Comparison of ENCODE assay signal across 7 mouse cellular contexts in the genomic region with DNA sequence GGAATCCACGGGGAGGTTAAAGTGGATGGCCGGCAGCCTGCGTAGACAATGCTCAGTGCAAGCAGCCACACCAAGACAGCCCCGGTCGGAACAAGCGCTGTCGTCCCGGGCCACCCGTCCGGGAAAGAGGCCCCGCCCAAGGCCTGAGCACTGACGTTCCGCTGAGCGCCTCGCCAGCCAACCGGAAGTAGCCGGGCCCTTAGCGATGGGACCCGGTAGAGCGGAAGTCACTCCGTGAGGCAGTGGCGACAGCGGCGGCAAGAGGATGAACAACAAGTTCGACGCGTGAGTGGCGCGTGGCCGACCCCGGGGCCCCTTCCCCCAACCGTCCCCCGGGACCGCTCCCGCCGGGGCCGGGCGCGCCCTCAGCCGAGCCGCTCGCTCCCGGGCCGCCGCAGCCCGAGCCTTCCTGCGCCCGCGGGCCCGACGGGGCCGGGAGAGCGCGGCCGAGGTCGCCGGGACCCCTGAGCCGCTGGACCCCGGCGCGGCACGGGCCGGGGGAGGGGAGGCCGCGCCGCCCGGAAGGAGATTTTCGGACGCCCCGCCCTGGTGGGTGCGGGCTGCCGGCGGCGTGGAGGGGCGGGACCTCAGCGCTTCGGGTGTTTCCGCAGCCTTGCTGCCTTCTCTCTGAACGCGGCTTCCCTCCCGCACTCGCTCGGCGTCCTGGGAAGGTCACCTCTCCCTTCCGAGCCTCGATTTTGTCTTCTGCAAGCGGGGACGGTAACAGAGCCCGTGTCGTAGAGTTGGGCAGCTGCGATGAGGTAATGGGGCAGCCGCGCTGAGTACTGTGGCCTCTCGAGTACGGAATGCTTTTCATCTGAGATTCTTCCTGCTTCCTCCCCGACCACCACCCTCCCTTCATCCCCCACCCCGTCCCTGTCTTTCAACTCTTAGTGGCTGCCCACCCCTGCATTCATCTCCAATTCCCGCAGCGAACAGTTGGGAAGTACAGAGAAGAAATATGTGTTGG. TPM values are rescaled to one million over a fixed set of nuclear protein-coding genes. Genes with fewer than 3 reads are reported as not detected.
DNase-seq lines count a peak whose midpoint lies in the region; ATAC-seq lines count a peak whose summit lies in the region.

Gene Eif4e2 (plus strand): TSS at position 180 of the 970 bp plus-strand sequence.

- peak within 1 kb of the TSS; percentile 99 for H3K27ac ChIP-seq in embryonic facial prominence, embryonic 12.5 days
- H3K27ac ChIP-seq in limb, embryonic 11.5 days (replicated peaks; ENCODE audit: low read depth, low read length), result peak within 1 kb of the TSS; percentile 98
- peak within 1 kb of the TSS; percentile 97 for H3K27ac ChIP-seq in midbrain, embryonic 14.5 days (replicated peaks; ENCODE audit: low read depth, low read length)

- H3K4me3 ChIP-seq in embryonic facial prominence, embryonic 12.5 days, result peak within 1 kb of the TSS; percentile 77
- peak within 1 kb of the TSS; percentile 77 for H3K4me3 ChIP-seq in limb, embryonic 11.5 days (ENCODE audit: low read depth, low read length)
- peak within 1 kb of the TSS; percentile 73 for H3K4me3 ChIP-seq in midbrain, embryonic 14.5 days (replicated peaks; ENCODE audit: low read depth, low read length)

- H3K27me3 ChIP-seq in embryonic facial prominence, embryonic 12.5 days, result no peaks in the 10 kb centered on the region
- no peaks in the 10 kb centered on the region; the same call in 1 of the 2 replicates for H3K27me3 ChIP-seq in limb, embryonic 11.5 days (ENCODE audit: control insufficient read depth, insufficient read depth, low read length)
- H3K27me3 ChIP-seq in midbrain, embryonic 14.5 days (ENCODE audit: control insufficient read depth, insufficient read depth, low read length), result no peaks in the 10 kb centered on the region

- peak; percentile 93 for DNase-seq in adrenal gland, postnatal 25 days
- DNase-seq in heart, adult 11 months, result peak; percentile 99
- peak; percentile 91 for DNase-seq in kidney, adult 18-20 months
- peak; percentile 96 for DNase-seq in limb, embryonic 11.5 days (ENCODE audit: low spot score)
- peak; percentile 97 for DNase-seq in midbrain, embryonic 14.5 days
- peak; percentile 88 to 89 for DNase-seq in spleen, adult 18-20 months

- 1% methylated on average over 88 of the region's 99 CpGs for WGBS in embryonic facial prominence, embryonic 12.5 days
- WGBS in limb, embryonic 11.5 days, result under 1% methylated on average over 95 of the region's 99 CpGs
- under 1% methylated on average over 88 of the region's 99 CpGs for WGBS in midbrain, embryonic 14.5 days

- no peaks in the 10 kb centered on the region for H3K9me3 ChIP-seq in embryonic facial prominence, embryonic 12.5 days
- no peaks in the 10 kb centered on the region for H3K9me3 ChIP-seq in limb, embryonic 11.5 days (ENCODE audit: control insufficient read depth, low read length)
- no peaks in the 10 kb centered on the region for H3K9me3 ChIP-seq in midbrain, embryonic 14.5 days (ENCODE audit: control insufficient read depth, low read length)

- H3K4me1 ChIP-seq in embryonic facial prominence, embryonic 12.5 days, result peaks cover 26% of the 10 kb centered on the region
- peaks cover 6% of the 10 kb centered on the region; the same call in 1 of the 2 replicates for H3K4me1 ChIP-seq in limb, embryonic 11.5 days (ENCODE audit: control insufficient read depth, insufficient read depth, low read length)
- H3K4me1 ChIP-seq in midbrain, embryonic 14.5 days (ENCODE audit: control insufficient read depth, insufficient read depth, low read length), result peaks cover 22% of the 10 kb centered on the region

- H3K9ac ChIP-seq in embryonic facial prominence, embryonic 12.5 days, result peak within 1 kb of the TSS; percentile 98
- peak within 1 kb of the TSS; percentile 98 for H3K9ac ChIP-seq in limb, embryonic 11.5 days (ENCODE audit: low read length)
- peak within 1 kb of the TSS; percentile 86 for H3K9ac ChIP-seq in midbrain, embryonic 14.5 days (replicated peaks; ENCODE audit: low read length)

- ATAC-seq in embryonic facial prominence, embryonic 12.5 days (ENCODE audit: insufficient number of reproducible peaks, insufficient read depth, low FRiP score, low TSS enrichment), result peak; percentile 93
- ATAC-seq in limb, embryonic 11.5 days (ENCODE audit: insufficient number of reproducible peaks, low FRiP score, low TSS enrichment, low read depth), result peak; percentile 94
- ATAC-seq in midbrain, embryonic 14.5 days (ENCODE audit: low FRiP score, low TSS enrichment), result peak; percentile 96

- H3K36me3 ChIP-seq in embryonic facial prominence, embryonic 12.5 days, result no peaks in the 10 kb centered on the region
- no peaks in the 10 kb centered on the region for H3K36me3 ChIP-seq in limb, embryonic 11.5 days (ENCODE audit: control insufficient read depth, insufficient read depth, low read length)
- peaks cover 3% of the 10 kb centered on the region; the same call in 1 of the 2 replicates for H3K36me3 ChIP-seq in midbrain, embryonic 14.5 days (ENCODE audit: control insufficient read depth, insufficient read depth, low read length)

- peak within 1 kb of the TSS; percentile 68 for H3K4me2 ChIP-seq in embryonic facial prominence, embryonic 12.5 days (replicated peaks)
- H3K4me2 ChIP-seq in limb, embryonic 11.5 days (ENCODE audit: low read depth, severe bottlenecking), result peak within 1 kb of the TSS; percentile 45
- H3K4me2 ChIP-seq in midbrain, embryonic 14.5 days (ENCODE audit: low read length), result peak within 1 kb of the TSS; percentile 63

RNA-seq across cellular contexts. Expression of gene Eif4e2, which starts in this region (rescaled TPM):
- 89.9 and 96.0 TPM in 2 replicates for total RNA-seq in adrenal gland, postnatal 25 days (2021)
- polyA plus RNA-seq in embryonic facial prominence, embryonic 12.5 days (2016; fragmentation: Nextera tagmentation; extraction: Ambion mirVana), result 179 and 182 TPM in 2 replicates
- 140 and 157 TPM in 2 replicates for polyA plus RNA-seq in limb, embryonic 11.5 days (2014; fragmentation: Nextera tagmentation; extraction: Ambion mirVana)
- polyA plus RNA-seq in midbrain, embryonic 14.5 days (2014; fragmentation: Nextera tagmentation; extraction: Ambion mirVana), result 53.5 and 75.5 TPM in 2 replicates

Comparison
In these comparisons a context has a peak if more than half of its experiments do, and no peak if none do; other contexts are left out.
1. Peak in every context shown above with its lines: DNase-seq, ATAC-seq, H3K4me3 ChIP-seq and H3K27ac ChIP-seq.